Mouse (Mus musculus): ENCODE data around the gene Prkaa1. TPM values are rescaled to one million over a fixed set of nuclear protein-coding genes. Genes with fewer than 3 reads are reported as not detected.
"Not testable (repeated sequence)": the region's sequence is repeated elsewhere in the genome, so short reads cannot be mapped to it uniquely, and the experiment has no call there.

Prkaa1 gene
- total RNA-seq, 1 experiment from 2014 or later: 42.2 TPM

- no peak for DNase-seq
Observed at GRCm38 (mm10) chr15:5173217-5173820, 29.7 kb downstream of the Prkaa1 start.

GRCm38 (mm10) chr15:5184668-5185330 is 41.1 kb downstream of the Prkaa1 start:
- no peak for DNase-seq

- DNase-seq: peak; percentile 72
Observed at GRCm38 (mm10) chr15:5185366-5186292, 42.0 kb downstream of the Prkaa1 start, which contains the start of gene Ttc33. Ttc33 (plus strand) TSS chr15:5185525.

- no peak for DNase-seq
Observed at GRCm38 (mm10) chr15:5186293-5186675, 42.6 kb downstream of the Prkaa1 start.

- no peak for DNase-seq
Observed at GRCm38 (mm10) chr15:5187116-5187515, 43.5 kb downstream of the Prkaa1 start.

- DNase-seq: no peak
Observed at GRCm38 (mm10) chr15:5188029-5188428, 44.4 kb downstream of the Prkaa1 start.

GRCm38 (mm10) chr15:5189504-5190093 is 45.9 kb downstream of the Prkaa1 start:
- DNase-seq: no peak

GRCm38 (mm10) chr15:5193833-5194232 is 50.2 kb downstream of the Prkaa1 start:
- DNase-seq: no peak

GRCm38 (mm10) chr15:5194446-5194845 is 50.8 kb downstream of the Prkaa1 start:
- peak; percentile 40 for DNase-seq

- no peak for DNase-seq
Observed at GRCm38 (mm10) chr15:5194931-5195330, 51.3 kb downstream of the Prkaa1 start.

GRCm38 (mm10) chr15:5195987-5196514 is 52.4 kb downstream of the Prkaa1 start:
- no peak for DNase-seq

- no peak for DNase-seq
Observed at GRCm38 (mm10) chr15:5196691-5197090, 53.0 kb downstream of the Prkaa1 start.

- DNase-seq: no peak
Observed at GRCm38 (mm10) chr15:5205222-5205621, 61.6 kb downstream of the Prkaa1 start.

- DNase-seq: no peak
Observed at GRCm38 (mm10) chr15:5209116-5209515, 65.5 kb downstream of the Prkaa1 start.

- DNase-seq: no peak
Observed at GRCm38 (mm10) chr15:5220491-5220890, 76.8 kb downstream of the Prkaa1 start.

GRCm38 (mm10) chr15:5230746-5231145 is 87.1 kb downstream of the Prkaa1 start:
- DNase-seq: not testable (repeated sequence)

Other genes starting within 250 kb of the Prkaa1 start
- gene Mroh2b, start 245.1 kb upstream of the Prkaa1 start, total RNA-seq (2021): not detected in 2 replicates
- 9.4 and 9.5 TPM in 2 replicates for gene C7, start 80.1 kb upstream of the Prkaa1 start, total RNA-seq (2021)
- gene Card6, start 35.3 kb upstream of the Prkaa1 start, total RNA-seq (2021): 7.9 and 11.4 TPM in 2 replicates
- 360 and 420 TPM in 2 replicates for gene Rpl37, start 27.2 kb upstream of the Prkaa1 start, total RNA-seq (2021)
- 48.9 and 79.8 TPM in 2 replicates for gene Ttc33, start 41.7 kb downstream of the Prkaa1 start, total RNA-seq (2021)
- gene Ptger4, start 100.3 kb downstream of the Prkaa1 start, total RNA-seq (2021): 1.1 TPM in 2 replicates